8 mouse cellular contexts compared by ENCODE assay signal in the genomic region with DNA sequence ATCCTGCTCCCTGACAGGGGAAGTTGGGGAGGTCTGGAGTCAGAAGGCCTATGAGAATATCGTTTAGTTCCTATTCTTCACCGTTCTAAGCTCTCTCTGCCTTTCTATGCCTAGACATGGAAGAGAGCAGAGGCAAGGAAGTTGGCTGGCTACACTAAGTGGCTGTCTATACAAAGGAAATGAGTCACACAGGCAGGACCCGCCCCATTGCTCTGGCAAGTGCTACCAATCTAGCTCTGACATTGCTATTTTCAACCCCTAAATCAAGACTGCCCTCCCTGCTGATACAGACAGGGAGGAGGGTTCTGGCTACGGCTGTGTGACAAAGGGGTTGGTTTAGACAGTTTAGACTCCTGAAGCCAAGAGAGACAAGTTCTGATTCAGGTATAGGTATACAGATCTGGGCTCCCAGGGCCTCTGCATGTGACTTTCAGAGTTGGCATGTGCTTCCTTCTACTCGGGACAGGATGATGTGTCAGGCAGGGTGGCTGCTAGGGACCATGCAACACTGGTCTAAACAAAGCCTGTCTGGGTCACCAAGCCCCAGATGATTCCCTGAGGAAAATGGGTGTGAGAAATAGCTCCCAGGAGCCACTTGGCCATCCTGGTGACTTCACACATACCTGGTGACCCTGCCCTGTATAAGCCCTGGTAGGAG. TPM values are rescaled to one million over a fixed set of nuclear protein-coding genes. Genes with fewer than 3 reads are reported as not detected.
DNase-seq lines count a peak whose midpoint lies in the region; ATAC-seq and TF ChIP-seq lines count a peak whose summit lies in the region.

No protein-coding gene starts in this region.

- peaks cover 21% of the 10 kb centered on the region for H3K36me3 ChIP-seq in kidney, embryonic 14.5 days (ENCODE audit: control insufficient read depth, insufficient read depth, low read length)
- peaks cover 20% of the 10 kb centered on the region for H3K36me3 ChIP-seq in hindbrain, embryonic 16.5 days (ENCODE audit: control insufficient read depth, insufficient read depth, low read length)
- peaks cover 42% of the 10 kb centered on the region for H3K36me3 ChIP-seq in neural tube, embryonic 15.5 days

- H3K9ac ChIP-seq in kidney, embryonic 14.5 days (ENCODE audit: low read depth, low read length) = no peak overlapping the region
- no peak overlapping the region for H3K9ac ChIP-seq in hindbrain, embryonic 16.5 days (ENCODE audit: low read depth, low read length)
- H3K9ac ChIP-seq in neural tube, embryonic 15.5 days (replicated peaks) = no peak overlapping the region

- no peak overlapping the region for H3K4me3 ChIP-seq in kidney, embryonic 14.5 days (ENCODE audit: low read length)
- no peak overlapping the region for H3K4me3 ChIP-seq in hindbrain, embryonic 16.5 days (ENCODE audit: low read length)
- H3K4me3 ChIP-seq in neural tube, embryonic 15.5 days (replicated peaks) = no peak overlapping the region

- TF ChIP-seq CTCF in Patski (IDR thresholded peaks at IDR 0.05) = no peak

- no peak for DNase-seq in frontal cortex, postnatal 25 days (ENCODE audit: low spot score in 2 of 2)
- no peak for DNase-seq in Patski (ENCODE audit: low read depth, low spot score)
- peak; percentile 99 for DNase-seq in heart, adult 11 months

- peaks cover 4% of the 10 kb centered on the region for H3K4me1 ChIP-seq in kidney, embryonic 14.5 days (ENCODE audit: control insufficient read depth, insufficient read depth, low read length)
- H3K4me1 ChIP-seq in hindbrain, embryonic 16.5 days (ENCODE audit: control insufficient read depth, insufficient read depth, low read depth, low read length) = no peaks in the 10 kb centered on the region
- no peaks in the 10 kb centered on the region for H3K4me1 ChIP-seq in neural tube, embryonic 15.5 days

- in situ Hi-C loops in Patski (cut with MboI; ENCODE audit: low pct_unique_long_range_greater_than_20kb) = no loop called here

- 49% methylated on average over 5 of the region's 5 CpGs for WGBS in kidney, embryonic 14.5 days
- 83% methylated on average over 5 of the region's 5 CpGs for WGBS in hindbrain, embryonic 16.5 days
- WGBS in neural tube, embryonic 15.5 days = 71% methylated on average over 5 of the region's 5 CpGs

- no peak overlapping the region for H3K27ac ChIP-seq in kidney, embryonic 14.5 days (ENCODE audit: low read depth, low read length)
- no peak overlapping the region for H3K27ac ChIP-seq in hindbrain, embryonic 16.5 days (ENCODE audit: low read depth, low read length)
- H3K27ac ChIP-seq in neural tube, embryonic 15.5 days (replicated peaks) = no peak overlapping the region

- no peak overlapping the region for H3K4me2 ChIP-seq in kidney, embryonic 14.5 days (replicated peaks; ENCODE audit: low read depth, low read length)
- no peak overlapping the region for H3K4me2 ChIP-seq in hindbrain, embryonic 16.5 days (ENCODE audit: low read length)
- no peak overlapping the region for H3K4me2 ChIP-seq in neural tube, embryonic 15.5 days

- CTCF ChIA-PET in Patski (lab: Charles Lee) = interaction anchor here (0.9 to 1.3 kb wide), 5 partner anchors 8 to 22 kb away, joined by 3 to 5 read pairs (median 3); no protein-coding TSS in a partner anchor

- H3K9me3 ChIP-seq in kidney, embryonic 14.5 days (ENCODE audit: control insufficient read depth, low read length) = no peaks in the 10 kb centered on the region
- no peaks in the 10 kb centered on the region for H3K9me3 ChIP-seq in hindbrain, embryonic 16.5 days (ENCODE audit: control insufficient read depth, low read length)
- H3K9me3 ChIP-seq in neural tube, embryonic 15.5 days (replicated peaks) = no peaks in the 10 kb centered on the region

- peak; percentile 89 for ATAC-seq in frontal cortex, adult (ENCODE audit: low TSS enrichment)
- ATAC-seq in Patski = peak; percentile 93
- 0 out of 2 replicates have a peak, but pooled peaks have one; percentile 9 for ATAC-seq in kidney, embryonic 14.5 days (ENCODE audit: low FRiP score, low TSS enrichment)
- peak; percentile 95 for ATAC-seq in megakaryocyte, adult 5-6 weeks (ENCODE audit: poor library complexity, severe bottlenecking)
- ATAC-seq in hindbrain, embryonic 16.5 days = no peak
- ATAC-seq in neural tube, embryonic 15.5 days (ENCODE audit: low FRiP score) = no peak

- POLR2A ChIA-PET in Patski (lab: Charles Lee) = no interaction called here

- H3K27me3 ChIP-seq in Patski = no peaks in the 10 kb centered on the region
- no peaks in the 10 kb centered on the region for H3K27me3 ChIP-seq in kidney, embryonic 14.5 days (ENCODE audit: control insufficient read depth, insufficient read depth, low read length)
- no peaks in the 10 kb centered on the region for H3K27me3 ChIP-seq in hindbrain, embryonic 16.5 days (replicated peaks; ENCODE audit: control insufficient read depth, insufficient read depth, low read length)
- H3K27me3 ChIP-seq in neural tube, embryonic 15.5 days (replicated peaks) = no peaks in the 10 kb centered on the region

RNA-seq across cellular contexts. Expression of a gene that starts 18.6 kb away (rescaled TPM):
- 11.9 TPM for polyA plus RNA-seq in Patski (2021)
- polyA plus RNA-seq in kidney, embryonic 14.5 days (2014; fragmentation: Nextera tagmentation; extraction: Ambion mirVana) = 11.7 and 15.6 TPM in 2 replicates
- 20.1 and 20.5 TPM in 2 replicates for total RNA-seq in megakaryocyte, adult 5-6 weeks (2015)
- total RNA-seq in megakaryocyte, adult 5-6 weeks (2017) = 20.1 and 21.9 TPM in 2 replicates
- 4.8 and 5.6 TPM in 2 replicates for polyA plus RNA-seq in hindbrain, embryonic 16.5 days (2015; fragmentation: Nextera tagmentation; extraction: Ambion mirVana)
- 6.3 and 8.3 TPM in 2 replicates for polyA plus RNA-seq in neural tube, embryonic 15.5 days (2015; fragmentation: Nextera tagmentation; extraction: Ambion mirVana)

RNA-seq across cellular contexts. Expression of a gene that starts 30.4 kb away (rescaled TPM):
- polyA plus RNA-seq in Patski (2021) = 33.5 TPM
- 5.0 and 8.9 TPM in 2 replicates for polyA plus RNA-seq in kidney, embryonic 14.5 days (2014; fragmentation: Nextera tagmentation; extraction: Ambion mirVana)
- total RNA-seq in megakaryocyte, adult 5-6 weeks (2015) = 28.4 and 29.4 TPM in 2 replicates
- total RNA-seq in megakaryocyte, adult 5-6 weeks (2017) = 8.3 and 12.7 TPM in 2 replicates
- polyA plus RNA-seq in hindbrain, embryonic 16.5 days (2015; fragmentation: Nextera tagmentation; extraction: Ambion mirVana) = 7.2 and 9.6 TPM in 2 replicates
- polyA plus RNA-seq in neural tube, embryonic 15.5 days (2015; fragmentation: Nextera tagmentation; extraction: Ambion mirVana) = 8.2 and 8.9 TPM in 2 replicates

Comparison
In these comparisons a context has a peak if more than half of its experiments do, and no peak if none do; other contexts are left out.
1. ATAC-seq: peak in frontal cortex, adult (single experiment), Patski (single experiment), kidney, embryonic 14.5 days (single experiment) and megakaryocyte, adult 5-6 weeks (single experiment); none in hindbrain, embryonic 16.5 days (single experiment) and neural tube, embryonic 15.5 days (single experiment).